Mouse (Mus musculus) ES-E14 (cell line): ENCODE measurements around the gene Unc13c. TPM values are rescaled to one million over a fixed set of nuclear protein-coding genes. Genes with fewer than 3 reads are reported as not detected.

Experiments used
- DNase-seq: peaks from one replicate; pipeline ENCODE4 v3.0.0-alpha.2; 2013; ENCODE audit warnings: low read depth, low spot score
- H3K27ac ChIP-seq: 2 replicates; pipeline ENCODE4 v1.5.1; 2012; ENCODE audit warnings: low read depth, mild to moderate bottlenecking, low read length, moderate library complexity, mixed read lengths; ENCODE audit not compliant: poor library complexity, insufficient read depth, severe bottlenecking
- H3K36me3 ChIP-seq: 2 replicates; pipeline ENCODE4 v1.6.1; 2012; ENCODE audit warnings: mild to moderate bottlenecking, low read length, moderate library complexity, mixed read lengths; ENCODE audit not compliant: control insufficient read depth, poor library complexity, insufficient read depth, severe bottlenecking
- H3K4me1 ChIP-seq, 2 experiments: fragments of 150-350 bp in 1 of 2; sonication (generic) in 1 of 2; 2 replicates each; pipeline ENCODE4 v1.6.1; 2012; ENCODE audit warnings: low read length in 2 of 2, mild to moderate bottlenecking in 1 of 2, mixed read lengths in 1 of 2; ENCODE audit not compliant: control insufficient read depth in 2 of 2, insufficient read depth in 2 of 2, poor library complexity in 1 of 2
- H3K4me3 ChIP-seq, 2 experiments: fragments of 150-350 bp in 1 of 2; sonication (generic) in 1 of 2; 2 replicates each; pipeline ENCODE4 v1.5.1; 2012; ENCODE audit warnings: low read length in 2 of 2, low read depth in 1 of 2, mild to moderate bottlenecking in 1 of 2, mixed read lengths in 1 of 2; ENCODE audit not compliant: insufficient read depth in 1 of 2, poor library complexity in 1 of 2, severe bottlenecking in 1 of 2
- H3K9ac ChIP-seq: 2 replicates; pipeline ENCODE4 v1.6.1; 2012; ENCODE audit warnings: low read depth, mild to moderate bottlenecking, low read length, mixed read lengths; ENCODE audit not compliant: poor library complexity, insufficient read depth, severe bottlenecking
- H3K9me3 ChIP-seq: fragments of 150-350 bp; sonication (generic); 2 replicates; pipeline ENCODE4 v1.6.1; 2012; ENCODE audit warnings: low read depth, mild to moderate bottlenecking, low read length; ENCODE audit not compliant: control insufficient read depth, insufficient read depth
- CHD2 ChIP-seq: IDR thresholded peaks from 2 replicates; pipeline ENCODE4 v1.6.1; 2014; ENCODE audit warnings: mild to moderate bottlenecking, low read depth, low read length, inconsistent platforms
- HCFC1 ChIP-seq: IDR thresholded peaks from 2 replicates; pipeline ENCODE4 v1.6.1; 2012; ENCODE audit warnings: low read length, inconsistent platforms, borderline replicate concordance; ENCODE audit not compliant: insufficient read depth
- MAFK ChIP-seq: IDR thresholded peaks from 2 replicates; pipeline ENCODE4 v1.6.1; 2014; ENCODE audit warnings: mild to moderate bottlenecking, low read depth, low read length, inconsistent platforms; ENCODE audit not compliant: insufficient read depth
- ZC3H11A ChIP-seq: IDR thresholded peaks from 2 replicates; pipeline ENCODE4 v1.6.1; 2012; ENCODE audit warnings: low read depth, mild to moderate bottlenecking, inconsistent platforms, low read length, borderline replicate concordance
- ZNF384 ChIP-seq: IDR thresholded peaks from 2 replicates; pipeline ENCODE4 v1.6.1; 2012; ENCODE audit warnings: low read depth, low read length, inconsistent platforms
- in situ Hi-C, 2 experiments: fragments of 600-800 bp; cut with MboI; formaldehyde crosslinking; loops; one replicate each; pipeline ENCODE4 v1.15.1; 2025; ENCODE audit warnings: low sequenced_read_pairs in 2 of 2, inconsistent platforms in 1 of 2; ENCODE audit not compliant: unreplicated experiment in 2 of 2
- total RNA-seq: library from RNA; depleted of rRNA; stranded (reverse); fragments of 300-350 nt; gene quantifications from 2 replicates; pipeline ENCODE4 v1.2.3, GENCODE M21; 2012

Gene Unc13c
- total RNA-seq, 1 experiment: under 0.01 TPM

GRCm38 (mm10) chr9:73557805-73558204 is 411.0 kb downstream of the Unc13c start:
- no peak overlapping the region for H3K9ac ChIP-seq
- H3K36me3 ChIP-seq: no peaks in the 10 kb centered on the region
- in situ Hi-C loops: loop anchor here (10.0 to 25.0 kb wide), 2 partner anchors 427 to 429 kb away; no protein-coding TSS in a partner anchor
- TF ChIP-seq ZNF384: no peak
- TF ChIP-seq ZC3H11A: peak; percentile 86
- no peak overlapping the region for H3K27ac ChIP-seq
- no peaks in the 10 kb centered on the region for H3K9me3 ChIP-seq
- H3K4me3 ChIP-seq: peak overlapping the region in 1 of 2 experiments; percentile 47; a peak in 1 of 4 replicates
- no peaks in the 10 kb centered on the region for H3K4me1 ChIP-seq
- peak; percentile 69 for DNase-seq

GRCm38 (mm10) chr9:73555354-73555753 is 413.4 kb downstream of the Unc13c start:
- H3K4me1 ChIP-seq: no peaks in the 10 kb centered on the region
- H3K4me3 ChIP-seq: no peak overlapping the region
- in situ Hi-C loops: loop anchor here (10.0 to 25.0 kb wide), 2 partner anchors 429 to 432 kb away; no protein-coding TSS in a partner anchor
- no peak for TF ChIP-seq HCFC1
- no peak for TF ChIP-seq ZC3H11A
- no peak for TF ChIP-seq MAFK
- no peak for TF ChIP-seq CHD2
- TF ChIP-seq ZNF384: no peak
- no peak overlapping the region for H3K27ac ChIP-seq
- DNase-seq: no peak
- H3K9me3 ChIP-seq: no peaks in the 10 kb centered on the region
- no peak overlapping the region for H3K9ac ChIP-seq
- no peaks in the 10 kb centered on the region for H3K36me3 ChIP-seq

GRCm38 (mm10) chr9:73472568-73472967 is 496.2 kb downstream of the Unc13c start:
- Histone ChIP-seq H3K4me1 (no peaks in the 10 kb centered on the region), H3K9me3 (no peaks in the 10 kb centered on the region), H3K36me3 (no peaks in the 10 kb centered on the region), H3K9ac (no peak overlapping the region), H3K27ac (no peak overlapping the region), H3K4me3 (no peak overlapping the region)
- no peak for DNase-seq
- TF ChIP-seq MAFK (no peak), CHD2 (no peak), HCFC1 (no peak), ZC3H11A (no peak), ZNF384 (no peak)
- in situ Hi-C loops: no loop called here

- Histone ChIP-seq H3K9ac (no peak overlapping the region), H3K27ac (no peak overlapping the region), H3K4me3 (no peak overlapping the region), H3K9me3 (no peaks in the 10 kb centered on the region), H3K36me3 (no peaks in the 10 kb centered on the region), H3K4me1 (no peaks in the 10 kb centered on the region)
- in situ Hi-C loops: no loop called here
- DNase-seq: no peak
- TF ChIP-seq ZNF384: no peak
- TF ChIP-seq HCFC1: no peak
- TF ChIP-seq MAFK: no peak
- TF ChIP-seq ZC3H11A: no peak
- no peak for TF ChIP-seq CHD2
Observed at GRCm38 (mm10) chr9:73462027-73462426, 506.7 kb downstream of the Unc13c start.

GRCm38 (mm10) chr9:73450009-73450408 is 518.8 kb downstream of the Unc13c start:
- no peaks in the 10 kb centered on the region for H3K9me3 ChIP-seq
- H3K36me3 ChIP-seq: no peaks in the 10 kb centered on the region
- in situ Hi-C loops: no loop called here
- no peaks in the 10 kb centered on the region for H3K4me1 ChIP-seq
- no peak for TF ChIP-seq CHD2
- no peak for TF ChIP-seq HCFC1
- no peak for TF ChIP-seq MAFK
- no peak for TF ChIP-seq ZC3H11A
- TF ChIP-seq ZNF384: no peak
- no peak overlapping the region for H3K9ac ChIP-seq
- no peak overlapping the region for H3K27ac ChIP-seq
- no peak overlapping the region for H3K4me3 ChIP-seq
- DNase-seq: no peak
